Mouse (Mus musculus) spleen, adult 18-20 months (tissue): ENCODE results near the gene Tomm5.
A peak's percentile ranks its signal among the peaks of the same experiment; 100 is the strongest.
"Not testable (repeated sequence)": the region's sequence is repeated elsewhere in the genome, so short reads cannot be mapped to it uniquely, and the experiment has no call there.

Source experiments
- DNase-seq, 2 experiments: peaks; one replicate each; pipeline ENCODE4 v3.0.0; 2022; ENCODE audit warnings: mixed read lengths in 2 of 2

The Tomm5 gene

GRCm38 (mm10) chr4:45107601-45108277 is at the start of gene Tomm5:
TSS of gene Tomm5 (minus strand) at chr4:45108114.
- peak; percentile 76 to 78 for DNase-seq

GRCm38 (mm10) chr4:45156433-45156832 is 48.5 kb upstream of the Tomm5 start:
- DNase-seq = no peak

- no peak for DNase-seq
Observed at GRCm38 (mm10) chr4:45143005-45143404, 35.1 kb upstream of the Tomm5 start.

- no peak for DNase-seq
Observed at GRCm38 (mm10) chr4:45142411-45142810, 34.5 kb upstream of the Tomm5 start.

GRCm38 (mm10) chr4:45141835-45142234 is 33.9 kb upstream of the Tomm5 start:
- DNase-seq = no peak

GRCm38 (mm10) chr4:45137636-45138035 is 29.7 kb upstream of the Tomm5 start:
- no peak for DNase-seq

GRCm38 (mm10) chr4:45134471-45134870 is 26.6 kb upstream of the Tomm5 start:
- DNase-seq = no peak

GRCm38 (mm10) chr4:45131021-45131420 is 23.1 kb upstream of the Tomm5 start:
- DNase-seq = no peak

- no peak for DNase-seq
Observed at GRCm38 (mm10) chr4:45121311-45121710, 13.4 kb upstream of the Tomm5 start.

- peak in 1 of 2 experiments; percentile 11 for DNase-seq
Observed at GRCm38 (mm10) chr4:45108456-45109110, 669 bp upstream of the Tomm5 start.

- no peak for DNase-seq
Observed at GRCm38 (mm10) chr4:45107066-45107465, 848 bp downstream of the Tomm5 start.

GRCm38 (mm10) chr4:45106409-45106808 is 1.5 kb downstream of the Tomm5 start:
- DNase-seq = no peak

- DNase-seq = peak; percentile 17 to 70
Observed at GRCm38 (mm10) chr4:45097198-45097872, 10.6 kb downstream of the Tomm5 start.

- no peak for DNase-seq
Observed at GRCm38 (mm10) chr4:45084895-45085290, 23.0 kb downstream of the Tomm5 start.

- peak; percentile 83 to 92 for DNase-seq
Observed at GRCm38 (mm10) chr4:45084021-45084894, 23.7 kb downstream of the Tomm5 start, which contains the start of gene Fbxo10. TSS of gene Fbxo10 (minus strand) at chr4:45084604.

- no peak for DNase-seq
Observed at GRCm38 (mm10) chr4:45083487-45083886, 24.4 kb downstream of the Tomm5 start.

GRCm38 (mm10) chr4:45082951-45083350 is 25.0 kb downstream of the Tomm5 start:
- no peak for DNase-seq

GRCm38 (mm10) chr4:45081041-45081440 is 26.9 kb downstream of the Tomm5 start:
- not testable (repeated sequence) for DNase-seq

GRCm38 (mm10) chr4:45073544-45073943 is 34.4 kb downstream of the Tomm5 start:
- DNase-seq = no peak

- DNase-seq = no peak
Observed at GRCm38 (mm10) chr4:45072261-45072973, 35.5 kb downstream of the Tomm5 start.

GRCm38 (mm10) chr4:45067742-45068141 is 40.2 kb downstream of the Tomm5 start:
- DNase-seq = peak in 1 of 2 experiments; percentile 18
